Mouse (Mus musculus): Measurements from ENCODE around the gene Gpr4. TPM values are rescaled to one million over a fixed set of nuclear protein-coding genes. Genes with fewer than 3 reads are reported as not detected.
A peak's percentile ranks its signal among the peaks of the same experiment; 100 is the strongest.

The Gpr4 gene
- polyA plus RNA-seq, 1 experiment: 21.6 TPM

DNA sequence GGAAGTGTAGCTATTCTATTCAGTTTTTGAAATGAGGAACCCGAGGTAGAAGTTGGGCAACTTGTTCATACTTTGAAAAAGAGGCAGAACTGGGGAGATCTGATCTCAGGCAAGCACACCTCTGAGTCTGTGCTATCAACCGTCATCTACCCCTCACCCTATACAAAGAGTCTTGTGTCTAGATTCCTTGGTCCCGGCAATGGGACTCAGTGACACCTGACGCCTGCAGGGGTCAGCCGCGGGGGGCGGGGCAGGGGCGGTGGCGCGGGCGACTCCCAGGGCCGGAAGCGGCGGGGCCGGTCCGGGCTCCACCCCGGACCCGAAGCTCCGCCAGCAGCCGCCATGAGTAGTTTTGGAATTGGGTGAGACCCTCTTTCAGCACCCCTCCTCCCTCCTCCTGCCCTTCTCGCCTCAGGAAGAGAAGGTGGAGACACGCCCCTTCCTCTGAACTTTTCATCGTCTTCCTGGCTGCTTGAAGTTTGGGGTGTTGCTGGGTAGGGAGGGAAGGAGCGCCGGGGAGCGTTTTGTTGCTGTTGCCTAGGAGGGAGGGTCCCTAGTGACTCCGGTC is 31.4 kb upstream of the Gpr4 start:
- under 1% methylated on average over 27 of the region's 27 CpGs for WGBS
- Histone ChIP-seq H3K4me3 (replicated peaks; ENCODE audit: extremely low read depth, low read depth, low read length) (peak overlapping the region; percentile 98), H3K4me1 (ENCODE audit: control insufficient read depth, insufficient read depth, low read length) (peaks cover 9% of the 10 kb centered on the region)
- DNase-seq: peak; percentile 56
- TF ChIP-seq CTCF (IDR thresholded peaks at IDR 0.05; ENCODE audit: insufficient read depth, low read length) (no peak), POLR2A (IDR thresholded peaks at IDR 0.05; ENCODE audit: borderline replicate concordance, extremely low read depth, low read depth, low read length) (no peak)

DNA sequence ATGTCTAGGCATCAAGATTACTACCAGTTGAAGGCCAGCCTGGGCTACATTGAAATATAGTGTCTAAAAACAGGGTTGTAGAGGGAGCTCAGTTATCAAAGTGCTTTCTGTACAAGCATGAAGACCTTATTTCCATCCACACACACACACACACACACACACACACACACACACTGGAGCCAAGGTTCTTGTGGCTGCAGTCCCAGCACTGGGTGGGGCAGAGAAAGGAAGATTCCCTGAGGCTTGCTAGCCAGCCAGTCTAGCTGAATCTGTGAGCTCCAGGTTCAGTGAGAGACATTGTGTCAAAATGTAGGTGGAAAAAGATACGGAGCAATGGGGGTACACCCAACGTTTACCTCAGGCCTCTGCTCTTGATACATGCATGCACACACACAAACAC is 28.1 kb upstream of the Gpr4 start:
- Histone ChIP-seq H3K4me3 (replicated peaks; ENCODE audit: extremely low read depth, low read depth, low read length) (no peak overlapping the region), H3K4me1 (ENCODE audit: control insufficient read depth, insufficient read depth, low read length) (peaks cover 5% of the 10 kb centered on the region)
- TF ChIP-seq POLR2A (IDR thresholded peaks at IDR 0.05; ENCODE audit: borderline replicate concordance, extremely low read depth, low read depth, low read length) (no peak), CTCF (IDR thresholded peaks at IDR 0.05; ENCODE audit: insufficient read depth, low read length) (no peak)
- WGBS: 74% methylated on average over 2 of the region's 2 CpGs
- DNase-seq: no peak

DNA sequence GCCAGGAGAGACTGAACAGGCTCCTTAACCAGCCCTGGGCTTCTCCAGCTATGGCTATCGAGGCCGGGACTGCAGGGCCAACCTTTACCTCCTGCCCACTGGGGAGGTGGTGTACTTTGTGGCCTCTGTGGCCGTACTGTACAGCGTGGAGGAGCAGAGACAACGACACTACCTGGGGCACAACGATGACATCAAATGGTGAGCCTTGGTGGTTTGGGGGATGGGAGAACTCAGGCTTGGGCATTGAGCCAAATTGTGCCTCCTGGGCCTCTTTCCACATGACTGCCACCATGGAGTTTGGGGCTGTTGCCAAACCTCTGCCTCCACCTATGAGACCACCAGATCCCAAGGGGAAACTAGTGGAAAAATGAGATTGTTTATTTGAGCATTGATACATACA is 27.6 kb upstream of the Gpr4 start:
- WGBS: 72% methylated on average over 6 of the region's 6 CpGs
- Histone ChIP-seq H3K4me3 (replicated peaks; ENCODE audit: extremely low read depth, low read depth, low read length) (no peak overlapping the region), H3K4me1 (ENCODE audit: control insufficient read depth, insufficient read depth, low read length) (peaks cover 3% of the 10 kb centered on the region)
- DNase-seq: no peak
- no peak for TF ChIP-seq POLR2A (IDR thresholded peaks at IDR 0.05; ENCODE audit: borderline replicate concordance, extremely low read depth, low read depth, low read length)
- no peak for TF ChIP-seq CTCF (IDR thresholded peaks at IDR 0.05; ENCODE audit: insufficient read depth, low read length)

DNA sequence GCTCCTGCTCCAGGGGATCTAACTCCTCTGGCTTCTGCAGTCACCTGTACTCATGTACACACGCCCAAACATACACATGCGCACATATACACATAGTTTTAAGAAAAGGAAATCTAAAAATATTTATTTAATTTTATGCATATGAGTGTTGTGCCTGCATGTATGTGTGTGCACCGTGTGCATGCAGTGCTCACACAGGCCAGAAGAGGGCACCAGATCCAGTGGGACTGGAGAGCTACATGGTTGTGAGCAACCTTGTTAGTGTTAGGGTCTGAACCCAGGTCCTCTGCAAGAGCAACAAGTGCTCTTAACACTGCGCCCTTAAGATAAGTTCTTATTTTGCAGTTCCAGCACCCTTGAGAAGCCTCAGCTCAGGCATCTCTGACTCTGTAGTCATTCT is 17.7 kb upstream of the Gpr4 start:
- TF ChIP-seq CTCF (IDR thresholded peaks at IDR 0.05; ENCODE audit: insufficient read depth, low read length) (peak; percentile 28; the same call in 1 of the 2 replicates), POLR2A (IDR thresholded peaks at IDR 0.05; ENCODE audit: borderline replicate concordance, extremely low read depth, low read depth, low read length) (no peak)
- Histone ChIP-seq H3K4me3 (replicated peaks; ENCODE audit: extremely low read depth, low read depth, low read length) (no peak overlapping the region), H3K4me1 (ENCODE audit: control insufficient read depth, insufficient read depth, low read length) (no peaks in the 10 kb centered on the region)
- DNase-seq: no peak
- WGBS: 98% methylated on average over 4 of the region's 4 CpGs

DNA sequence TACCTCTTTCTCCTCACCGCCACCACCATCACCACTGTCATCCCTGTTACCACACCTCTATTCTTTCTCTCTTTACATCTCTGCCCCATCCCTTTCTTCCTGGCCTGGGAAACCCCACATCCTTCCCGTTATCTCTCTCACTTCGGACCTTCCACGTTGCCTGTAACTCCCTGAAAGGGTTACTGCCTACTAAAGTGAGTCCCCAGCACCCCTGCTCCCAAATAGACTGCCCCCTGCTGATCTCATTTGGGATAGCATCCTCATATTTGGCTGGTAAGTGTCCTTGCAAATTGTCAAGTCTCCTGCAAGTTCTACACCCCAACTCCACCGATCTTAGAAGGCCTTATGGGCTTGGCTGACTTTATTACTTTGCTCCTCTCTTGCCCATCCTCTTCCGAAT is 15.7 kb upstream of the Gpr4 start:
- 54% methylated on average over 6 of the region's 6 CpGs for WGBS
- DNase-seq: no peak
- no peak for TF ChIP-seq POLR2A (IDR thresholded peaks at IDR 0.05; ENCODE audit: borderline replicate concordance, extremely low read depth, low read depth, low read length)
- TF ChIP-seq CTCF (IDR thresholded peaks at IDR 0.05; ENCODE audit: insufficient read depth, low read length): peak; percentile 55
- Histone ChIP-seq H3K4me3 (replicated peaks; ENCODE audit: extremely low read depth, low read depth, low read length) (no peak overlapping the region), H3K4me1 (ENCODE audit: control insufficient read depth, insufficient read depth, low read length) (no peaks in the 10 kb centered on the region)

DNA sequence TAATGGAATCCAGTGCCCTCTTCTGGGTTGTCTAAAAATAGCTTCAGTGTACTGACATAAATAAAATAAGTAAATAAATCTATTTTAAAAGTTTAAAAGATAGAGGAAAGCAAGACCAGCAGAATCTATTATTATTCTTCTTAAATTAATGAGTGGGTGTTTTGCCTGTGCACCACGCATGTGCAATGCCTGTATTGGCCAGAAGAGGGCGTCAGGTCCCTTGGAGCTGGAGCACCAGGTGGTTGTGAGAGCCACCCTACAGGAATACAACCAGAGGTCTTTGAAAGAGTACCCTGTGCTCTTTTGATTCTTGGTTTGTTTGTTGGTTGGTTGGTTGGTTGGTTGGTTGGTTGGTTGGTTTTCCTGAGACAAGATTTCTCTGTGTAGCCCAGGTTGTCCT is 14.4 kb upstream of the Gpr4 start:
- DNase-seq: no peak
- Histone ChIP-seq H3K4me1 (ENCODE audit: control insufficient read depth, insufficient read depth, low read length) (no peaks in the 10 kb centered on the region), H3K4me3 (replicated peaks; ENCODE audit: extremely low read depth, low read depth, low read length) (no peak overlapping the region)
- TF ChIP-seq CTCF (IDR thresholded peaks at IDR 0.05; ENCODE audit: insufficient read depth, low read length): peak; percentile 79
- no peak for TF ChIP-seq POLR2A (IDR thresholded peaks at IDR 0.05; ENCODE audit: borderline replicate concordance, extremely low read depth, low read depth, low read length)
- 38% methylated on average over 2 of the region's 2 CpGs for WGBS

DNA sequence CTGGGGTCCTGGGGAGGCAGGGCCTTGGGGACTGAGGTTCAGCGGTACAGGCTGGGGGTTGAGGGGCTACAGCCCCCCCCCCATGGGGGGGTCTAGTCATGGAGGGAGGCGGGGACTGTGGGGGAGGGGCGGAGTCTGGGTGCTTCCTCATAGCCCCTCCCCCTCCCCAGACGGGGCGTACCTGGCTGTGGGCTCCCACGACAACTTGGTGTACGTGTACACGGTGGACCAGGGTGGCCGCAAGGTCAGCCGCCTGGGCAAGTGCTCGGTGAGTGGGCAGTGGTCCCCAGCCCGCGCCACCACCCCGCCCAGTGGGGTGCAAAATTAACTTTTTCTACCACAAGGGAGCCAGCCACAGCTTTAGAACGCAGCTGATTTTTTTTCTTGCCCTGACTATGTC is 10.7 kb upstream of the Gpr4 start:
- Histone ChIP-seq H3K4me3 (replicated peaks; ENCODE audit: extremely low read depth, low read depth, low read length) (no peak overlapping the region), H3K4me1 (ENCODE audit: control insufficient read depth, insufficient read depth, low read length) (no peaks in the 10 kb centered on the region)
- 75% methylated on average over 13 of the region's 15 CpGs for WGBS
- DNase-seq: no peak
- TF ChIP-seq POLR2A (IDR thresholded peaks at IDR 0.05; ENCODE audit: borderline replicate concordance, extremely low read depth, low read depth, low read length) (no peak), CTCF (IDR thresholded peaks at IDR 0.05; ENCODE audit: insufficient read depth, low read length) (no peak)

DNA sequence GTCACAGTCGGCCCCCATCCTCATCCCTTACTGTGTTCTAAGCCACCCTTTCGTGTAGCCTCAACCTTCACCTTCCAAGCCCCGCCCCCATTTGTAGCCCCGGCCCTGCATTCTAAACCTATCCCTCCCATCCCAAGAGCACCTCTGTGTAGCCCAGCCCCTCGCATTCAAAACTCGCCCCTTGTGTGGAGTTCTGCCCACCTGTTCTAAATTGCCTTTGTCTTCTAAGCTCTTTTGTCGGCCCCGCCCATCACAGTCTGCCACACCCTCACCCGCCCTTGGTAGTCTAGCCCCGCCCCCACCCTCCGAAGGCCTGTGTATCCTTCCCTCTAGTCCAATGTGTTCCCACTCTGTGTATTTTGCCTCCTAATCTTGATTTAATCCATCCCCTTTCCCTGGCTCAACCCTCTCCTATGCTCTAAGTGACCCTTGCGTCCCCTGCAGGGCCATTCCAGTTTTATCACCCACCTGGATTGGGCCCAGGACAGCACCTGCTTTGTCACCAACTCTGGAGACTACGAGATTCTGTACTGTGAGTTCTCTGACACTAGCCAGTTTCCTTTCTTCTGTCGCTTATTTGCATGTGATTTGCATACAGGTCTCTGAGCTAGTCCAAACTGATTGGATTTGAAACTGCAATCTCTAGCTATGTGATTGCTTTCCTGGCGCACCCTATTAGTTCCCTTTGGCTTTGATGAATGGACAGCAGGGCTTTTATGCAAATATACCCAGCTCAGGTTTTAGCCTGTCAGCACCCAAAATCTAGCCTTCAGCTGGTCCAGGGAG is 10.1 kb upstream of the Gpr4 start:
- WGBS: 65% methylated on average over 15 of the region's 15 CpGs
- DNase-seq: no peak
- TF ChIP-seq CTCF (IDR thresholded peaks at IDR 0.05; ENCODE audit: insufficient read depth, low read length) (no peak), POLR2A (IDR thresholded peaks at IDR 0.05; ENCODE audit: borderline replicate concordance, extremely low read depth, low read depth, low read length) (no peak)
- no peak overlapping the region for H3K4me3 ChIP-seq (replicated peaks; ENCODE audit: extremely low read depth, low read depth, low read length)
- H3K4me1 ChIP-seq (ENCODE audit: control insufficient read depth, insufficient read depth, low read length): no peaks in the 10 kb centered on the region

DNA sequence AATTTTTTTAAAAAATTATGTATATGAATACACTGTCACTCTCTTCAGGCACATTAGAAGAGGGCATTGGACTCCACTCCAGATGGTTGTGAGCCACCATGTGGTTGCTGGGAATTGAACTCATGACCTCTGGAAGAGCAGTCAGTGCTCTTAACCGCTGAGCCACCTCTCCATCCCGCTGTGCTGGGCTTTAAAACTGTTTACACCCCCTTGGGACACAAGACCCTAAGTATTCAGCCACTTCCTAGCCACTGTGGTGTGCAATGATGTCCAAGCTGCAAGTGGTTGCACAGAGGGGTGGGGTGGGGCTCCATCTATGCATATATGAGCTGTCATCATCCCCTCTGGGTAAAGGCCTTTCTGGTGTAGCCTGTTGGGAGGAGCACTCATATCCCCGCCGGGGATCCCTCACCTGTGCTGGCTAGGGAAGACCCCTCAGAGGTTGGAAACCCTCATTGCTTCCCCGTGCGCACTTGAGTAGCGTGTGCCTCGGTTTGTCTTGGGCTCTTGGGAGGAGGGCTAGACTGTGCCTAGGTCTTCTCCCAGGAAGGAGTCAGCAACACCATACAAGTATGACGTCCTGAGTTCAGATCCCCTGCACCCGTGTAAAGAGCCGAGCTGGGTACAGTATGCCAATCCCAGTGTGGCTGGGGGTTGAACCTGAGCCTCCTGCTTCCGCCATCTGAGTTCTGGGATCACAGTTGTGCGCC is 4.0 kb upstream of the Gpr4 start:
- H3K4me3 ChIP-seq (replicated peaks; ENCODE audit: extremely low read depth, low read depth, low read length): no peak overlapping the region
- WGBS: 79% methylated on average over 13 of the region's 13 CpGs
- TF ChIP-seq POLR2A (IDR thresholded peaks at IDR 0.05; ENCODE audit: borderline replicate concordance, extremely low read depth, low read depth, low read length) (no peak), CTCF (IDR thresholded peaks at IDR 0.05; ENCODE audit: insufficient read depth, low read length) (no peak)
- DNase-seq: no peak
- H3K4me1 ChIP-seq (ENCODE audit: control insufficient read depth, insufficient read depth, low read length): peaks cover 4% of the 10 kb centered on the region

Measured in lung, adult 2 months (tissue).